Mouse (Mus musculus): ENCODE data around the gene Itga11. TPM values are rescaled to one million over a fixed set of nuclear protein-coding genes. Genes with fewer than 3 reads are reported as not detected.
"Not testable (repeated sequence)": the region's sequence is repeated elsewhere in the genome, so short reads cannot be mapped to it uniquely, and the experiment has no call there.

The Itga11 gene
- total and polyA plus RNA-seq, 2 experiments from 2014 or later: 0.48 to 2.2 TPM

- peak overlapping the region; percentile 35; the same call in 1 of the 2 replicates for H3K27ac ChIP-seq (ENCODE audit: low read depth, low read length)
- no peak overlapping the region for H3K4me3 ChIP-seq (ENCODE audit: low read depth, low read length)
- WGBS: 39% methylated on average over 12 of the region's 12 CpGs
- ATAC-seq: peak; percentile 36
- peak; percentile 58 for DNase-seq
- no peaks in the 10 kb centered on the region for H3K36me3 ChIP-seq (ENCODE audit: insufficient read depth)
- no peak overlapping the region for H3K9ac ChIP-seq
- TF ChIP-seq CTCF (IDR thresholded peaks at IDR 0.05; ENCODE audit: low read depth): no peak
- 0 out of 2 replicates have a peak, but pooled peaks cover 6% of the 10 kb centered on the region for H3K4me1 ChIP-seq (ENCODE audit: insufficient read depth)
- no peaks in the 10 kb centered on the region for H3K9me3 ChIP-seq (ENCODE audit: low read length)
- no peak overlapping the region for H3K4me2 ChIP-seq (ENCODE audit: low read depth)
- H3K27me3 ChIP-seq (ENCODE audit: insufficient read depth, low read length): no peaks in the 10 kb centered on the region
These were observed 139.5 kb downstream of the Itga11 start for GRCm38 (mm10) chr9:62817099-62817571.

GRCm38 (mm10) chr9:62817828-62818614 is 140.4 kb downstream of the Itga11 start:
- Histone ChIP-seq H3K4me3 (ENCODE audit: low read depth, low read length) (no peak overlapping the region), H3K4me2 (ENCODE audit: low read depth) (no peak overlapping the region), H3K9ac (no peak overlapping the region), H3K4me1 (ENCODE audit: insufficient read depth) (no peaks in the 10 kb centered on the region), H3K27ac (ENCODE audit: low read depth, low read length) (no peak overlapping the region), H3K36me3 (ENCODE audit: insufficient read depth) (no peaks in the 10 kb centered on the region), H3K9me3 (ENCODE audit: low read length) (no peaks in the 10 kb centered on the region), H3K27me3 (ENCODE audit: insufficient read depth, low read length) (no peaks in the 10 kb centered on the region)
- DNase-seq (no peak), ATAC-seq (no peak)
- no peak for TF ChIP-seq CTCF (IDR thresholded peaks at IDR 0.05; ENCODE audit: low read depth)
- 77% methylated on average over 4 of the region's 4 CpGs for WGBS

- Histone ChIP-seq H3K9ac (no peak overlapping the region), H3K27ac (ENCODE audit: low read depth, low read length) (no peak overlapping the region), H3K36me3 (ENCODE audit: insufficient read depth) (no peaks in the 10 kb centered on the region), H3K4me2 (ENCODE audit: low read depth) (no peak overlapping the region), H3K27me3 (ENCODE audit: insufficient read depth, low read length) (no peaks in the 10 kb centered on the region), H3K4me3 (ENCODE audit: low read depth, low read length) (no peak overlapping the region), H3K4me1 (ENCODE audit: insufficient read depth) (no peaks in the 10 kb centered on the region), H3K9me3 (ENCODE audit: low read length) (no peaks in the 10 kb centered on the region)
- 91% methylated on average over 3 of the region's 3 CpGs for WGBS
- ATAC-seq: no peak
- no peak for DNase-seq
- TF ChIP-seq CTCF (IDR thresholded peaks at IDR 0.05; ENCODE audit: low read depth): no peak
These were observed 141.9 kb downstream of the Itga11 start for GRCm38 (mm10) chr9:62819494-62819893.

GRCm38 (mm10) chr9:62819910-62820309 is 142.3 kb downstream of the Itga11 start:
- H3K9ac ChIP-seq; H3K4me1 ChIP-seq (ENCODE audit: insufficient read depth); H3K27me3 ChIP-seq (ENCODE audit: insufficient read depth, low read length); ATAC-seq; H3K9me3 ChIP-seq (ENCODE audit: low read length); H3K27ac ChIP-seq (ENCODE audit: low read depth, low read length); DNase-seq; H3K4me3 ChIP-seq (ENCODE audit: low read depth, low read length); H3K4me2 ChIP-seq (ENCODE audit: low read depth); H3K36me3 ChIP-seq (ENCODE audit: insufficient read depth): not testable (repeated sequence)
- WGBS: 90% methylated on average over 6 of the region's 6 CpGs

- H3K27me3 ChIP-seq (ENCODE audit: insufficient read depth, low read length): no peaks in the 10 kb centered on the region
- WGBS: 90% methylated on average over 6 of the region's 6 CpGs
- no peak for DNase-seq
- H3K9me3 ChIP-seq (ENCODE audit: low read length): no peaks in the 10 kb centered on the region
- H3K9ac ChIP-seq: no peak overlapping the region
- H3K4me3 ChIP-seq (ENCODE audit: low read depth, low read length): no peak overlapping the region
- ATAC-seq: no peak
- no peak for TF ChIP-seq CTCF (IDR thresholded peaks at IDR 0.05; ENCODE audit: low read depth)
- no peaks in the 10 kb centered on the region for H3K36me3 ChIP-seq (ENCODE audit: insufficient read depth)
- no peak overlapping the region for H3K27ac ChIP-seq (ENCODE audit: low read depth, low read length)
- no peak overlapping the region for H3K4me2 ChIP-seq (ENCODE audit: low read depth)
- no peaks in the 10 kb centered on the region for H3K4me1 ChIP-seq (ENCODE audit: insufficient read depth)
These were observed 143.2 kb downstream of the Itga11 start for GRCm38 (mm10) chr9:62820829-62821228.

- WGBS: 94% methylated on average over 7 of the region's 7 CpGs
- TF ChIP-seq CTCF (IDR thresholded peaks at IDR 0.05; ENCODE audit: low read depth): no peak
- no peak for ATAC-seq
These were observed 144.2 kb downstream of the Itga11 start for GRCm38 (mm10) chr9:62821811-62822210.

GRCm38 (mm10) chr9:62825791-62826393 is 148.3 kb downstream of the Itga11 start:
- no peak for DNase-seq

More at GRCm38 (mm10) chr9:62821811-62822210, 144.2 kb downstream of the Itga11 start:
- DNase-seq: no peak
- H3K27ac ChIP-seq (ENCODE audit: low read depth, low read length): no peak overlapping the region
- no peak overlapping the region for H3K4me2 ChIP-seq (ENCODE audit: low read depth)
- H3K9me3 ChIP-seq (ENCODE audit: low read length): no peaks in the 10 kb centered on the region
- H3K36me3 ChIP-seq (ENCODE audit: insufficient read depth): no peaks in the 10 kb centered on the region
- no peaks in the 10 kb centered on the region for H3K27me3 ChIP-seq (ENCODE audit: insufficient read depth, low read length)
- H3K4me1 ChIP-seq (ENCODE audit: insufficient read depth): no peaks in the 10 kb centered on the region
- H3K4me3 ChIP-seq (ENCODE audit: low read depth, low read length): no peak overlapping the region
- no peak overlapping the region for H3K9ac ChIP-seq

More at GRCm38 (mm10) chr9:62825791-62826393, 148.3 kb downstream of the Itga11 start:
- H3K27me3 ChIP-seq (ENCODE audit: insufficient read depth, low read length): no peaks in the 10 kb centered on the region
- H3K36me3 ChIP-seq (ENCODE audit: insufficient read depth): no peaks in the 10 kb centered on the region
- no peak overlapping the region for H3K4me2 ChIP-seq (ENCODE audit: low read depth)
- no peak for TF ChIP-seq CTCF (IDR thresholded peaks at IDR 0.05; ENCODE audit: low read depth)
- peak overlapping the region; percentile 35; the same call in 1 of the 2 replicates for H3K27ac ChIP-seq (ENCODE audit: low read depth, low read length)
- no peak overlapping the region for H3K4me3 ChIP-seq (ENCODE audit: low read depth, low read length)
- no peak for ATAC-seq
- no peak overlapping the region for H3K9ac ChIP-seq
- H3K4me1 ChIP-seq (ENCODE audit: insufficient read depth): no peaks in the 10 kb centered on the region
- 8% methylated on average over 9 of the region's 9 CpGs for WGBS
- H3K9me3 ChIP-seq (ENCODE audit: low read length): no peaks in the 10 kb centered on the region
